Mouse (Mus musculus) embryonic fibroblast, embryonic 13.5 days (primary cell): ENCODE data around the gene Hddc3.

ENCODE experiments used
- CTCF ChIP-seq: IDR thresholded peaks from 2 replicates; pipeline ENCODE4 v1.5.1; 2011; ENCODE audit warnings: mild to moderate bottlenecking, control low read depth, low read length, moderate library complexity, borderline replicate concordance; ENCODE audit not compliant: insufficient read depth
- POLR2A ChIP-seq: IDR thresholded peaks from 2 replicates; pipeline ENCODE4 v1.6.1; 2011; ENCODE audit warnings: low read depth, mild to moderate bottlenecking, control low read depth, low read length, moderate library complexity

- TF ChIP-seq CTCF (no peak), POLR2A (no peak)
Measured at GRCm38 (mm10) chr7:80400099-80400498, 57.2 kb downstream of the Hddc3 start.
